Mouse (Mus musculus) cerebellum, postnatal 25 days (tissue): ENCODE measurements around the gene Me1.

ENCODE experiments used
- DNase-seq, 2 experiments: peaks; one replicate each; pipeline ENCODE4 v3.0.0; 2021; ENCODE audit warnings: mixed read lengths in 2 of 2

Me1 gene

DNA sequence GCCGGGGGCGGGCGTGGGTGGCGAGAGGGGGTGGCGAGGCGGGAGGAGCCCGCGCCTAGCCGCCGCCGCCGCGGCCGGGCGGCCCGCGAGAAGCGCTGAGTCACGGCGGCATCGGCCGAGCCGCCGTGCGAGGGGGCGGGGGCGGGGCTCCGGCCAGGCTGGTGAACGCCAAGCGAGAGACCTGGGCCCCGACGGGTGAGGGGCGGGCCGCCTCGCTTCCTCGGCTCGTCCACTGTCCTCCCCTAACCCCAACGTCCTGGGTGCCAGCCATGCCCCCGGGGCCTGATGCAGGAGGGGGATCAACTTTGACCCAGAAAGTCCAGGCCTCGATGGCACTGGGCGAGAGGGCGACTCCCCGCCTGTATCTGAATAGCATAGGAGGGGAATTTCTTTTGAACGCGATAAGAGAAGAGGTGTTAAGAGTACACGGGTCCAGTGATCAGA lies at the start of gene Me1:
TSS of gene Me1 (minus strand) at position 136 of the 444 bp plus-strand sequence.
- peak in 1 of 2 experiments; percentile 59 for DNase-seq

DNA sequence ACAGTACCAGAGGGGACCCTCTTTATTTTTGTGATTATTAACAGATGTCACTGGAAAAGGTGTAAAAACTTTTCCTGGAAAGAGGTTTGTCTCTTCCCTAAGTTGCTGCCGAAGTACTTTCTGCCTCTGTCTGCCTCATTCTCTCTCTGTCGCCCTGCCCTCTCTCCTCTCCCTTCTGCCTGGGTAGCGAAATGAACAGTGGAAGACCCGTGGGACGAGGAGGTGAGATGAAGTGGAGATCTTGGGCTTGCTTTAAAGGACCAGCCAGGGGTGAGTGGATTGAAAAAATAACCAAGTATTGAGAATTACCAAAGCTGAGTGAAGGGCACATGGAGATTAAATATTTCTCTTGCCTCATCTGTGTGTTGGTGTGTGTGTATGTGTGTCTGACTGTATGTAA lies 48.3 kb upstream of the Me1 start:
- DNase-seq, result no peak

DNA sequence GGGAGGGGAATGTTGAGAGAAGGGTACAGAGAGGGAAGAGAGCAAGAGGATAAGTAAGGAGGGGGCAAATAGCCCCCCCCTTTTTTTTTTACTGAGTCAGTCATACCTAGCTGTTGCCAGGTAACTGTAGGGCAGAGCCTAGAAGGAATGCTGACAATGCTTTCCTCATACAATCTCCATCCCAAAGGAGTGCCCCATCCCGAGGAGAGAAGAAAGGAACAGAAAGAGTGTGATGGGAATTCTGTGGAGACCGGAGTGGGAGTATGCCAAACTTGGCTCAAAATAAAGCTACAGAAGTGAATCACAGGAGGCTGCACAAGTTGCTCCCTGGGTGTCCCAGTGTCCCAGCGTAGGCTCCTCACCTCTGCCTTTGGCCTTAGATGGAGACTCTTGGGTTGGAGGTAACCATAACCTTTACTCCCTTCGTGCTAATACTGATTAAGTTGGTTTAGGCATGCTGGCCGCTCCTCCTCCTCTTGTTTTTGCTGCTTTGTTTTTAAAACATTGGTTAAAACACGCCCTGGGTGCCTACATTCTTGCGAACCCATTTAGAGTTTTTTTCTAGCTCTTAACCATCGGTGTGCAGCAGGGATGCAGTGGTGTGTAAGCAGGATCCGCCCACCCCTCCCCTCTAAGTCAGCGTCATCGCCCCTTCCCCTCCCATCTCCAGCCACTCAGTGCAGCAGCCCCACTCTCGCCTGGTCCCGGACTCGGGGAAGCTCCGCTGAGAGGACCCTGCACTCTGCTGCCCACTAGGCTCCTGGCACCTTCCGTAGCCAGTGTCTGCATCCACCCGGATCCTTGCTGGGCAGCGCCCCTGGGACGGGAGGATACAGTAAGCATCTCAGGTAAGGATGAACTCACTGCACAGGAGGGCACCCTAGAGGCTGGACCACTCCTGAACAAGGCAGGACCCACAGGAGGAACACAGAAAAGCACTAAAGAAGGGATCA lies 47.5 kb upstream of the Me1 start, which contains the start of gene Prss35:
TSS of gene Prss35 (plus strand) at position 691 of the 953 bp plus-strand sequence.
- DNase-seq, result peak; percentile 16 to 33

DNA sequence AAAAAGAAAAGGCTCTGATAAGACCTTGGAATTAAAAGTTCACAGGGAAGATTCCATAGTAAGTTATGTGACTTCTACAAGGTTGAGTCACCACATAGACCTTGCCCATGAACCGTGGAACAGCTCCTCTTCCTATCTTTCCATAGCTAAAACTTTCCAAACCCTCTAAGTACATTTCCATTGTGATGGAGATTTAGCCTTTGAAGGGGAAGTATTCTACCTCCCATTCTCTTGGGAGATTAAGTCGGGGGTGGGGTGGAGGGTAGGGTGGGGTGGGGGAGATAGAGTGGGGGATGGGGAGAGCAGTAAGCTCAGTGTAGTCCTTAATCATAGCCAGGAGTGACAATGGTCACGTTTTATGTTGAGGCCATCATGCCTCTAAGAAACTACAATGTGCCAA lies 44.2 kb upstream of the Me1 start:
- DNase-seq, result no peak

DNA sequence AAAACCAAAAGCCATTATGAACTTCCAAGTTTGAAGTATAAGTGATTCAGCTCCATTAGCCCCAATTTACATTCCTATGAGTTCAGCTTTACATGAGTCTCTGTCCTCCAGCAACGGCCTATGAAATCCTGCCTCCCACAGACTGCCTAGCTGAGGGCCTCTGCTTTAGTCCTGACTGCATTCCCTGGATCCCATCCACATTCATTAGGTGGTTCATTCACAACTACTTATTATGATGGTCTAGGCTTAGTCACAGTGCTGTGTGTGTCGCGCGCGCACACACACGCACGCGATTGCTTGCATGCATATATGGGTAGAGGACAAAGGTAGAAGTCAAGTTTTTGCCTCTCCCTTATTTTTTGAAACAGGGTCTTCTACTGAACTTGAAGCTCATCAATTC lies 43.0 kb upstream of the Me1 start:
- no peak for DNase-seq

DNA sequence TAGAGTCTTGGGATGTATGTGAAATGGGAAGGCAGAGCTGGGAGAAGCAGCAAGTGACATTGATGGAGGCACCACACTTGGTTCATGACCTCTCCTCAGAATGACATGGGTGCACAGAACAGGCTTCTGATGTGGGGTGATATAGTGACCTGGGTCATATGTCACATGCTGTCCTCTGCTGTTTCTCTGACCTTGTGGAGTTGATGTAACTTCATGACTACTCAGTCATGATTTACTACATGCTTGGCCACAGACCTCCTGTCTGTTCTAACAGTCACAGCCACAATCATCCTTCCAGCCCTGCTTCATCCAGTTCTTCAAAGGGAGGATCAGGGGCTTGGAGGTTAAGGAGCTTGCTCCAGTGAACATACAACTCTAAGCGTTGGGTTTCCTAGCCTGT lies 42.3 kb upstream of the Me1 start:
- no peak for DNase-seq

DNA sequence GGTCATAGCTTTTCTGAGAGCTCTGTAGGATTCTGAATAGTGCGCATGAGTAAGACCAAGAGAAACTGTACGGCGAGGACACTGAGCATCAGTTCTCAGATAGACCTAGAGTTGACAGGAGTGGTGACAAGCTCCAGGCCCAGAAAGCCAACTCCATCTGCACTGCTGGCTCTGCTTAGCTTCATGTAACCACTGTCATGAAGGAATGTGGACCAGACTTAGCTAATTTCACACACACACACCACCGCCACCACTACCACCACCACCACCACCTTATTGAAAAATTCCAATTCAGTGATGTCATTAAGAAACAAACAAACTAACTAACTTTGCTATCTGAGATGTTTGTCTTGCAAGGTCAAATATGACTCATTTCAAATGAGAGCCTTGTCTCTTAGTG lies 41.2 kb upstream of the Me1 start:
- DNase-seq, result no peak

DNA sequence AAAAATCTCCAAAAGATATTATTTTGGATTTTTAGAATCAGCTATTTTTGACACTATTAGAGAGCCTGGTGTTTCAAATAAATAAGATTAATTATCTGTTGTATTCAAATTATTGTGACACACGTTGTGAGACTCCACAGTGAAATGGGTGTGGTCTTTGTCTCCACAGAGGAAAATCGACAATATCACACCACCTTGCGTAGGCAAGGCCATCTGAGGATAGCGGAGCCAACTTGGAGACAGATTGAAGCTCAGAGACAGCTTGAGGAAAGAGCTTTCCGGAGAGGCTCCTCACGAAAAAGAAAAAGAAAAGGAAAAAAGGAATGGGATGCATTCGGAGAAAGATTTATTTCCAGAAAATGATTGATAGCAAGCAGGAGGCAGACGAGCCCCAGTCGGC lies 39.0 kb upstream of the Me1 start:
- no peak for DNase-seq

DNA sequence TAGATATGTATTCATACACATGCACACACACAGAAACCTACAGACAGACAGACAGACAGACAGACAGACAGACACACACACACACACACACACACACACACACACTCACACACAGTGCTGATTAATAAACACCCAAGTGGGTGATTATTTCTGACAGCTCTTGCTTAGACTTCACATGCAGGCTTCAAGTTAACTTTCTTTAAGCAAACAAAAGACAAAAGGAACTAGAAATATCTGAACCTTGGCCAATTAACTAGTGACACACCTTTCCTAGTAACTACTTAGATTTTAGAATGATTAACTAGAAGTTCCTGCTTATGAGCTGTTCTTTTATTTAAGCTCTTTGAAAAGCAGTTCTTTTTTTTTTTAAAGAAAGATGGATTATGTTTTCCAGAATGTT lies 38.6 kb upstream of the Me1 start:
- DNase-seq, result no peak

DNA sequence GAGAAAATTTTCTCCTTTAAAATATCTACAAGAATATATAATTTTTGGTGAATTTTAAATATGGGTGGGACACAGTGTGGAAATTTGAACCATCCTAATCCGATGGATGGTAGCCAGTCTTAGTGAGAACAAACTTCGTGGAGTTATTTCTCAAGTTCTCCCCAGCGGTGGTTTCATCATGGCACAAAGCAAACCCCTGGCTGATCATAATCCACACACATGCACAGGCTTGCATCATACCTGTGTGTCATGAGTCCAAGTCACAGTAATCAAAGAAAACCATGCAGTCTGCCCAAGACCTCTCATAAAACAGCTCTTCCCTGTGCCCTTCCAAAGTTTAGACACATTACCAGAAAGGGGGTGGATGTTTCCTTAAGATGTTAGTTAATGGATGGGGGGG lies 34.1 kb upstream of the Me1 start:
- no peak for DNase-seq

DNA sequence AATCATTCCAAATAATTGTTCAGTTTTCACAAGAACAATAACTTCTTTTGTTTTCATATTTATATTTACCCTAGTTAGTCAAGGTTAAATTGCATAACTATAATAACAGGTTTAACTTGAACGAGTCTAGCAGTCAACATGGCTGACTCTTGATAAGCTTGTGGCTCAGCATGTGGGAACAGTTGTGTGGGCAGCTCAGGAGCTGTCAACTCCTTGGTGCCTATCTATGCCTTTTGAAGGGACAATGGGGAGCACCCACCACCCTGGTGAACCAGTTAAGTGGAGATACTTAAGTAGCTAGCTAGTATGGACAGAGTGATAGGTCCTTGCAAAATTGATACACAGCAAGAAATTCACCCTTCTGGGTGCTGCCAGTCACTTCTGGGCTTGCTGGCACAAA lies 33.3 kb upstream of the Me1 start:
- DNase-seq, result no peak

DNA sequence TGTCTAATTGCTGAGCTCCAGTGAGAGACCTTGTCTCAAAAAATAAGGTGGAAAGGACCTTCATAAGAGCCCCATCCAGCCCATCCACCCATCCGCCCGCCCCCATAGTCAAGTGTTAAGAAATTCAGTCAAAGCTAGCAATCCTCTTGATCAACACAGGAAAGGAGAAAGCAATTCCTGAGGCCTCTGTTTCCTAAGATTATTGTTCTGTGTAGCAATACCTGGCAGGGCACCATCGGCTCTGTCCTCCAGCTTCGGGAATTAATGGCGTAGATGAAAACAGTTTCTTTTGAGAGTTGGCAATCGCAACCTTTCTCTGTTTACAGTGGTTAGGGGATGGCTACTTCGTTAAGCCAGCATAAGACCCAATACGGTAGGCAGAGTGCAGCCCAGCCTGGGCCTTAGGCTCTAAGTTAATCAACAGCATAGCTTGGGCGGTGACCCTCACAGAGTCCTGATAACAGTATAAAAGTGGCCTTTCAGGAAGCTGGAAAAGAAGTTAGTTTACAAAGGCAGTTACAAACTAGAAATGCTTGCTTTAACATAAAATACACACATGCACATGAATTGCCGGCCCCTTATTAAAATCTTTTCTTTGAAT lies 32.6 kb upstream of the Me1 start:
- DNase-seq, result no peak

DNA sequence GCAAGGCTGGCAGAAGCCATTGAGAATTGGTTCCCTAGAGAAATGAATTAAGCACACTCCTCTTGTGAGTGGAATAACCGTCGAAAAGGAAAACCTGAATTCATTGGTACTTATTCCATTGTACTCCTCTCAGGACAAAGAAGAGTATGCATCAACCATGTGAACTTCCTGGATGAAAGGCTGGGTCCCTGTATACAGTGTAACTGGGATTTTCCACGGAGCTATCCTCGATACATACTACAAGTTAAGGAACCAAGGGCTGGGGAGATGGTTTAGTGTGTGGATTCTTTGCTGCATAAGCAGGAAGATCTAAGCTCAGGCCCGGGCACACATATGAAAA lies 30.6 kb upstream of the Me1 start:
- DNase-seq, result no peak

DNA sequence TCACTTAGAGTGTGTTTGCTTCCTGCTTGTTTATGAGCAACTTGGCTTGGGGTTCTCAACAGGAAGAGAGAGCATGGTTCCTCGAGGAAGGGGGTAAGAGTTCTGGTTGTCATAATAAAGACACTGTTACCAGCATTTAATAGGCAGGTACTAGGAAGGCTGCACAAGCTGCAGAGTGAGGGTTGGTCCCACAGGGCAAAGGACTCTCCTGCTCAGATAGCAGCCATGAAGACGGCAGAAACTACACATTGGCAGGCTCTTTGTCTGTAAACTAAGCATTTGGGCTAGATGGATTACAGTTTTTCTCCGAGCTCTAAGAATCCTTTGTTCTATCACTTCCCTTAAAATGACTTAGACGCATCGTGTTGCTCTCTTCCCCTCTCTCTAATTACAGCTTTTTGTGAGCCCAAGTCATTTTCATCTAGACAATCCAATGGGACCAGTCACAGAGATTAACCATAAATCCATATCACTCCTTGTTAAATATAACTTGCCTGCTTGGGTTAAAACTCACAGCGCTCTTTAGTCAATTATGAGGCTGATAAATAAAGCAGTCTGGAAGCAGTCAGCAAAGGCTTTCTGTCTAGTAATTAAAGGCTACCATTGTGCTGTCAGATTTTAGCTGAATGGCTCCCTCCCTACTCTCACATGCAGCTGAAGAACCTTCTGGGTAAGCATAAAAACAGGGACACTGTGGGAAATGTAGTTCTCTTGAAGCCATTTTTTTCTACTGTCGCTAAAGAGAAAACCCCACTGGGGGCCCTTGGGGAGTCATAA lies 30.0 kb upstream of the Me1 start:
- DNase-seq, result no peak

DNA sequence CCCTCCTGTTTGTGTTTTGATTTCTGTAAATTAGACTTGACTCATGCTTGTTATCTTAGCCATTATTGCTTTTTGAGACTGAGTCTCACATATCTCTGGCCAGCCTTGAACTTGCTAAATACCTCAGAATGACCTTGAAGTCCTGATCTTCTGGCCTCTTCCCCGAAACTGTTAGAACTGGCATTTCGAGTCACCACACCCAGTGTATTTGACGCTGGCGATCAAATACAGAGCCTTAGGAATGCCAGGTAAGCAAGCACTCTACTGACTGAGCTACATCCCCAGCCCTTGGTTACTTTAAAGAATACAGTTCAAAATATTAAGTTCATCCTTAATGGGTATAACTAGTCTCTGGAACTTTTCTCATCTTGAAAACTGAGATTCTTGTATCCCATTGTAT lies 29.3 kb upstream of the Me1 start:
- no peak for DNase-seq

DNA sequence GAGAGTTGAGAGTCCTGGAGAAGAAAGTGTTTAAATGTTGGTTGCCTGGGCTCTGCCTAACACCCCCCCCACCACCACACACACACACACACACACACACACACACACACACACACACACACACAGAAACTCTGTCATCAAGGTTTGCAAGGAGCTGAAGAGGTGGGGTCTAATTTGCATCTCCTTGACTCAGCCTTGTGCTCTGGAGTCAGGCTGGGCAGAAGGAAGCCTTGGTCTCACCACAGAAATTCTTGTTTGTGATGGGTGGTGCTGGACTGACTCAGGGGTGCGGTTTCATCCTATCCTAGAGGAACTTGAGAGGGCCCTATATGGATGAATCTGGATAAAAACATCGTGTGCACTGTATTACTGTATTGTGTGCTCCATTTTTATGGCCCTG lies 25.0 kb upstream of the Me1 start:
- DNase-seq, result no peak

DNA sequence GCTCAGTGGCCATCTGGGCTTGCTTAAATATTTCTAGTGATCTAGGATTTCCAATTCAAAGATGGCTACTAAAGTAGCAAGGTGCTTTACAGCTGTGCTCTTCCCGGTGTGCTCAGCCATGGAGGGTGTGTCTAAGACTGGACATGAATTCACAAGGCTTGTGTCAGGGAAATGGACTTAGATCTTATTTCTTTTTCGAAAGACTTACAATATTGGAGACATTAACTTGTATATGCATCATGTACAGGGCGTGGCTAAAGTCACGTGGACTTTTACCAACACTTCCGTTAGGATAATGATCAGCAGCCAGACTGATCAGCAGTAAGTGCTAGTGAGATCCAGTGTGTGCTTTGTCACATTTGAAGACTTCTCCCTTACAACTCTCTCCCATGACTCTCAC lies 24.5 kb upstream of the Me1 start:
- no peak for DNase-seq

DNA sequence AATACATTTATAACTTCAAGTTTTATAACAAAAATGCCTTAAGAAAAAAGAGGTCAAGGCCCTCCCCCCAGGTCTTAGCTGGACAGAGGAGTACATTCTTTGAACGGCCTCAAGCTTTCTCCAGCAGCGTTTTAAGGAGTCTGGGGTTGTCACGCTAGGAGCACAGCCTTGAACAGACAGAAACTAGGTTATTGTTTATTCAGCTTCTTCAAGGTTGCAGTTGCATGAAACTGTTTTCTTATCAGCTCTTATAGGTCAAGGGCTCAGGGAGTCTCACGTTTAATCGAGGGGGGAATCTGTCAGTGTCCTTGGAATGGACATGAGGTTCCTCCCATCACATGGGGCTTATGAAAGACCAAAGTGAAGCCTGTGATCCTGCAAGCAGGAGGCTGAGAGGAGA lies 21.4 kb upstream of the Me1 start:
- no peak for DNase-seq

DNA sequence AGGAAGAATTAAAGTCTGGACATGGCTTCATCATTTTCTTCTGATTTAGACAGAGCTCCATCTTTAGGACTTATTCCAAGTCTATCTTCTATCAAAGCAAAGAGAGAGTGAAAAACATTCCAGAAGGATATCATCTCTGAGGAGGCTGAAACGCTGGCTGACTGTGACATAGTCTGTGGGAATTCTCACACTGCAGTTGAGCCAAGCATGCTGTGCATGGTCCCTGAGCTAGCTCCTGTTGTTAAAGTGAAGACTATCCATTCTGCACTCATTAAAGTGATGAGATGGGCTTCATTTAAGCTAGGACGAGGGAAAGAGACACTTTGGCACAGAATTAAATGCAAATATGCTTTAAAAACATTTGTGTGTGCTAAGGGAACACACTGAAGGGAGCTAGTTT lies 20.8 kb upstream of the Me1 start:
- DNase-seq, result no peak

DNA sequence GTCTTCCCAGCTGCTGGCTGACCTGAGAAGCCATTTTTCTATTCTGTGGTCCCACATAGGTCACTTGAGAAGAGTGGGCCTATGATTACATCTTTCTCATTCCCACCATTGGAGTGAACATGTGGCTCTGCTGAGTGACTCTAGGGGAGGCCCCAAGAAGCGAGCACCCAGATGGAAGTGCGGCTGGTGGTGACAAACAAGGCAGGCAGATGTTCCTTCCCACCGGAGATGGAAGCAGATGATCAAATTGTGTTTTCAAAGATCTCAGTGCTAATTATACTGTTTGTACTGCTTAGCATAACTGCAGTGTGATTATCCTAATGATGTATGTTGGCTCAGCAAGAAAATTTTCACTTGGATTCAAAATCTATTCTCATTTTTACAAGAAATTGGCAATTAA lies 18.3 kb upstream of the Me1 start:
- no peak for DNase-seq

DNA sequence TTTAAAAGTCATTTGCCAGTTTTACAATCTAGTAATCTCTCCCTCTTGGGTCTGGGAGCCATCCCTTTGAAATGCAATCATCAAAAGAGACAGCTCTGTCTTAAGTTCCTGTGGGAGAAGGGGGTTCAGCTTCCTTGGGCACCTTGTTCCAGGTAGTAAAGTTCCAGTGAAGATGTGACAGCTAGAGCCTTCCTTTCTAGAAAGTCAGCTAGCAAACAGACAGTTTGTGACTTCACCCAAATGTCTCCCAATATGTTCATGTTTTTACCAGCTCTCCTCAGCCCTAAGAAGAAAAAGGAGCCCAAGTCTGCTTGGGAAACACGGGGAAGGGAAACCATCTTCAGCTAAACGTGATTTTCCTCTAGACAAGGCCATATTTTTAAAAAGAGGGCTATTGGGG lies 16.9 kb upstream of the Me1 start:
- no peak for DNase-seq

DNA sequence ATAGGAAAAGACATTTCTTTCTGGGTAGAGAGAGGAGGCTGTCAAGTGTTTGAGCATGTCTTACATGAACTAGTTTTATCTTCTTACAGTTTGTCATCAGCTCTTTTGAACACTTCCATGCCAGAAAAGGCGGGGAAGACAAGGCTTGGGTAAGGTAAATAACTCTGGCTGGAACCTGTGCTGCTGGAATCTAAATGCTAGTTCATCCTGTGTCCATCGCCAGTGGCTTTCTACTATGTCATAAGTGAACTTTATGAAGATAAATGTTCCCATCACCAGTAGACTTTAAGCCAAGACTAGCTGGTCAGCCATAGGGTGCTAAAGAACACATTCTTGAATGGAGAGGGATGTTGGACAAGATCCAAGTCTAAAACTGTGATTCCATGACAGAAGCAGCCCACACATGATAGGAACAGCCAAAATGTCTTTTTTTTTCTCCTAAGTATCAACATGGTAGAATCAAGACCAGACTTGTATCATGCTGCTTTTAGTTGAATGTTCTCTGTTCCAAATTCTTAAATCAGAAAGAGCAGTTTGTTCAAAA lies 14.4 kb upstream of the Me1 start:
- DNase-seq, result no peak

DNA sequence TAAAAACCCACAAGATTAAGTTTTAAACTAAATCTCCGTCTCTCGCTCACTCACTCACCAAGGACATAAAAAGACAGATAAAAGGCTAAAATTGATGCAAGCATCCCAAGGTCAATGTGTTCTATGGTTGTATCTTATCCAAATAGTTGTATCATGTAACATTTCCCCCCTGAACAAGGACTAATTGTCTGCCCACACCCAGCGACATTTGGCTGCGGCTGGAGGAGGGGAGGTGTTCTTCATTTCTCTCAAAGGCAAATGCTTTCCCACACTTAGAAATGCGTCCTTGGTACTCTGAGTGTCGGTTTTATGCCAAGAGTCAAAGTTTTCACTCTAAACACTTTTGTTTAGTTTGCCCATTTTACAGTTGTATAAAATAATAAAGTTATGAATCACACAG lies 13.2 kb upstream of the Me1 start:
- DNase-seq, result no peak
